Mouse (Mus musculus): Measurements from ENCODE around the gene Mepce. TPM values are rescaled to one million over a fixed set of nuclear protein-coding genes. Genes with fewer than 3 reads are reported as not detected.
"Not testable (repeated sequence)": the region's sequence is repeated elsewhere in the genome, so short reads cannot be mapped to it uniquely, and the experiment has no call there.

The Mepce gene
- polyA plus RNA-seq, 1 experiment, result 88.7 TPM

DNA sequence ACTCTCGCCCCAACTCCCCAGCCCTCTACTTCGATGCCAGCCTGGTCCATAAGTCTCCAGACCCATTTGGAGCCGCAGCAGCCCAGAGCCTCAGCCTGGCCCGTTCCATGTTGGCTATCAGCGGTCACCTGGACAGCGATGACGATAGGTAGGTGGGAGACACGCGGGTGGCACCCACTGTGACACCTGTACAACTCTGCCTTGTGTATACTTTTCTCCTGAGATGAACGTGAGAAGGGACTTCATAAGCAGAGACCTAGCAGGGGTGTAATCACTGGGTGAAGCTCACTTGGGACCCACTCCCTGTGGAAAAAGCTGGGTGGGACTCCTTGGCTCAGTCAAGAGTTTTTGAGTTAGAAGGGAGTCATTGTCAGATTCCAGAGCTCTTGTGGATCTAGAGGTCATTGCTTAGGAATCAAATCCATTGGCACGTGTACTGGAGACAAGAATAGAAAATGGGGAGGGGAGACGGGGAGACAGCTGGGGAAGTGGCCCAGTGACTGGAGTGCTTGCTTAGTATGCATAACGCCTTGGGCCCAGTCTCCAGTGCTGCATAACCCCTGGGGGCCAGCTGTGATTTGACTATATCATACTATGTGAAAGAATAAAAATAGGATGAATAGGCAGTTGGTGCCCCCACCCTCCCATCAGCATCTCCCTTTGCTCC lies 36.1 kb downstream of the Mepce start:
- Histone ChIP-seq H3K36me3 (replicated peaks; ENCODE audit: low read length) (peaks cover 75% of the 10 kb centered on the region), H3K9me3 (no peaks in the 10 kb centered on the region)
- TF ChIP-seq GATA1 (IDR thresholded peaks at IDR 0.05; ENCODE audit: borderline replicate concordance, low read length) (no peak), FLI1 (IDR thresholded peaks at IDR 0.05; ENCODE audit: low read length) (no peak)

DNA sequence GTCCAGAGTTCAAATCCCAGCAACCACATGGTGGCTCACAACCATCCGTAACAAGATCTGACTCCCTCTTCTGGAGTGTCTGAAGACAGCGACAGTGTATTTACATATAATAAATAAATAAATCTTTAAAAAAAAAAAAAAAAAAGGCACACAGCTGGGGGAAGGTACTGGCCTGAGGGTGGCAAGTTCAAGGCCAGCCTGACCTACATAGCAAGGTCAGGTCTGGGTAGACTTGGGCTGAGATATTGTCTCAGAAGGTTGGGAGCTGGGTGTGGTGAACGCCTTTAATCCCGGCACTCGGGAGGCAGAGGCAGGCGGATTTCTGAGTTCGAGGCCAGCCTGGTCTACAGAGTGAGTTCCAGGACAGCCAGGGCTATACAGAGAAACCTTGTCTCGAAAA lies 37.2 kb downstream of the Mepce start:
- not testable (repeated sequence) for H3K27me3 ChIP-seq (replicated peaks); H3K9me3 ChIP-seq; H3K4me3 ChIP-seq (replicated peaks)
- Histone ChIP-seq H3K4me1 (peaks cover 71% of the 10 kb centered on the region), H3K36me3 (replicated peaks; ENCODE audit: low read length) (peaks cover 64% of the 10 kb centered on the region)

More for the DNA sequence above, 36.1 kb downstream of the Mepce start:
- H3K4me3 ChIP-seq (replicated peaks), result no peak overlapping the region
- H3K27me3 ChIP-seq (replicated peaks), result no peaks in the 10 kb centered on the region
- H3K4me1 ChIP-seq, result peaks cover 78% of the 10 kb centered on the region

DNA sequence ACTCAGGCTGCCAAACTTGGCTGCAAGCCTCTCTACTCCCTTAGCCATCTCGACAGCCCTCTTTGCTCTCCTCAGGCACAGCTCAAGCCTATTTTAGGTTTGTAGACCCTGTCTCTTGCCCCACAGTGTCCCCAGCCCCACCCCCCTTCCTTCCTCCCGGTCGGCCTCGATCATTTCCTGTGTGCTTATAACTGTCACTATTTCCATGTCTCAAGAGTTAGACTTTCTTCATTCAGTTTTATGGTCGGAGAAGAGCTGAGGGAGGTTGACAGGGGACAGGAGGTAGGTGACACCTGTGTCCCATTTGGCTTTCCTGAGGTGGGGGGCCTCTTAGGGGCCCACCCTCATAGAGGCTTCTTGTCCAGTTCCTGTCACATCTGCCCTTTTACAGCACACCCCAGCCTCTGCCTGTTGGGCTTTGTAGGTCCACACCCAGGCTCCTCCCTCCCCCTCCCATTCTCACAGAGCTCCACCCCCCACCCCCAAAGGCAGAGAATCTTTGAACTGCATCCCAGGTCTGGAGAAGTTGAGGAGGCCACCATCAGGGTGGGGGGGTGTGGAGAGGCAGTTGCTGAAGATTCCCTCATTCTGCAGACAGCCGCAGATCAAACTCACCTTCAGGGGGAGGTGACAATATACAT lies 38.1 kb downstream of the Mepce start:
- Histone ChIP-seq H3K9me3 (no peaks in the 10 kb centered on the region), H3K36me3 (replicated peaks; ENCODE audit: low read length) (peaks cover 60% of the 10 kb centered on the region), H3K27me3 (replicated peaks) (no peaks in the 10 kb centered on the region), H3K4me3 (replicated peaks) (peak overlapping the region; percentile 97), H3K4me1 (peaks cover 76% of the 10 kb centered on the region)
- TF ChIP-seq GATA1 (IDR thresholded peaks at IDR 0.05; ENCODE audit: borderline replicate concordance, low read length) (no peak), FLI1 (IDR thresholded peaks at IDR 0.05; ENCODE audit: low read length) (no peak)

DNA sequence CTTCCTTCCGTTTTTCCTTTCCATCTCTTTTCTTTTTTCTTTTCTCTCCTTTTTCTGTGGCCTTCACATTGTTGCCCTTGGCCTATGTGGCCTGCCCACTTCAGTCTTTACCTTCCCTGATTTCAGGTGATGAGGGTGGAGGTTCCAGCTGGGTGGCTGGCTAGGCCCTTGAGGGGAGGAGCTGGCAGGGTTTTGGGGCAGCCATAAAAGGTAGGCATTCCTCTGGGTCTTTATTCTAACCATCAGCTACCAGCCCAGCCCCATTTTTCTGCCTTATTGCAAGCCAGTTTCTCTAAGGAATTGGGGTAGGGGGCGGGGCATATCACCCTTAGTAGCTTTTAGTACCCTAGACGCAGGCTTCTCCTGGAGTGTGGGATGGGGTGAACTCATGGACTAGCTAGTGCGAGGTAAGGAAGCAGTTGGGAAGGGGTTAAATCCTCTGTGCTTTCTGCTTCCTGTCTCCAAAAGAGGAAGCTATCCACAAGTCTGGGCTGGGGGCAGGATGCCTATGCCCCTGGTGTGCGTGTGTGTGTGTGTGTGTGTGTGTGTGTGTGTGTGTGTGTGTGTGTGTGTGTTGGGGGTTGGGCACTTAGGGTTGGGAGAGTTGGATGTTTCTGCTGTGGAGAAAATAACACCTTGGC lies 39.2 kb downstream of the Mepce start:
- H3K27me3 ChIP-seq (replicated peaks), result no peaks in the 10 kb centered on the region
- peak overlapping the region; percentile 97 for H3K4me3 ChIP-seq (replicated peaks)
- H3K36me3 ChIP-seq (replicated peaks; ENCODE audit: low read length), result peaks cover 49% of the 10 kb centered on the region
- H3K4me1 ChIP-seq, result peaks cover 67% of the 10 kb centered on the region
- H3K9me3 ChIP-seq, result no peaks in the 10 kb centered on the region
- TF ChIP-seq GATA1 (IDR thresholded peaks at IDR 0.05; ENCODE audit: borderline replicate concordance, low read length), result no peak
- TF ChIP-seq FLI1 (IDR thresholded peaks at IDR 0.05; ENCODE audit: low read length), result no peak

DNA sequence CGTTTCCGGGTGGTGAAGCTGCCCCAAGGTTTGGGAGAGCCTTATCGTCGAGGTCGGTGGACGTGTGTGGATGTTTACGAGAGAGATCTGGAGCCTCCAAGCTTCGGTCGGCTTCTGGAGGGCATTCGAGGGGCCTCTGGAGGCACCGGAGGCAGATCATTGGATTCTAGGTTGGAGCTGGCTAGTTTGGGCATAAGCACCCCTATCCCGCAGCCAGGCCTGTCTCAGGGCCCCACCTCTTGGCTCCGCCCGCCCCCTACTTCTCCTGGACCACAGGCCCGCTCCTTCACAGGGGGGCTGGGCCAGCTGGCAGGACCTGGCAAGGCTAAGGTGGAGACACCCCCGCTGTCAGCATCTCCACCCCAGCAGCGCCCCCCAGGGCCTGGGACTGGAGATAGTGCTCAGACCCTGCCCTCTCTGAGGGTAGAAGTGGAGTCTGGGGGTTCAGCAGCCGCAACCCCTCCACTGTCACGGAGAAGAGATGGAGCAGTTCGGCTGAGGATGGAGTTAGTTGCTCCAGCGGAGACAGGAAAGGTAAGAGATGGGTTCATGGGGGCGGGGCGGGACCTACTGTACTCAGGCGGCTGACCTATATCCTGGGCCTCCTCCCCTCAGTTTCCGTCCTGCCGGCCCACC lies 40.0 kb downstream of the Mepce start:
- no peak for TF ChIP-seq FLI1 (IDR thresholded peaks at IDR 0.05; ENCODE audit: low read length)
- H3K4me3 ChIP-seq (replicated peaks), result peak overlapping the region; percentile 97

DNA sequence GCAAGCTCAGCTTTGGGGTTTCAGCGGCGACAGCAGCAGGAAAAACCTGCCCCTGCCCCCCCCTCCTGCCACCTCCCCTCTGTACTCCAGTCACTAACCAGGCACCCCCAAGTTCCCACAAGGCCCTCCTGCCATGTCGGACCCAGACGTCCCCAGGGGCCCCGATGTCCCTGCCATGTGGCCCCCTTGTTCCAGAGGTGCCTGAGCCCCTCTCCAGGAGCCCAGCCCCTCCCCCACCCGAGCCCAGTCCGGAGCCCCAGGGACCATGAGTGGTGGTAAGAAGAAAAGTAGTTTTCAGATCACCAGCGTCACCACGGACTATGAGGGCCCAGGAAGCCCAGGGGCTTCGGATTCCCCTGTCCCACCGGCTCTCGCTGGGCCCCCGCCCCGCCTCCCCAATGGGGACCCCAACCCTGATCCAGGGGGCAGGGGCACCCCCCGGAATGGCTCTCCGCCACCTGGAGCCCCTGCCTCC lies 40.6 kb downstream of the Mepce start:
- Histone ChIP-seq H3K27me3 (replicated peaks) (no peaks in the 10 kb centered on the region), H3K4me3 (replicated peaks) (peak overlapping the region; percentile 97), H3K36me3 (replicated peaks; ENCODE audit: low read length) (peaks cover 35% of the 10 kb centered on the region), H3K9me3 (no peaks in the 10 kb centered on the region), H3K4me1 (peaks cover 66% of the 10 kb centered on the region)
- TF ChIP-seq FLI1 (IDR thresholded peaks at IDR 0.05; ENCODE audit: low read length) (no peak), GATA1 (IDR thresholded peaks at IDR 0.05; ENCODE audit: borderline replicate concordance, low read length) (no peak)

More for the DNA sequence above, 40.0 kb downstream of the Mepce start:
- H3K36me3 ChIP-seq (replicated peaks; ENCODE audit: low read length), result peaks cover 41% of the 10 kb centered on the region
- no peaks in the 10 kb centered on the region for H3K27me3 ChIP-seq (replicated peaks)
- no peaks in the 10 kb centered on the region for H3K9me3 ChIP-seq
- peaks cover 66% of the 10 kb centered on the region for H3K4me1 ChIP-seq

DNA sequence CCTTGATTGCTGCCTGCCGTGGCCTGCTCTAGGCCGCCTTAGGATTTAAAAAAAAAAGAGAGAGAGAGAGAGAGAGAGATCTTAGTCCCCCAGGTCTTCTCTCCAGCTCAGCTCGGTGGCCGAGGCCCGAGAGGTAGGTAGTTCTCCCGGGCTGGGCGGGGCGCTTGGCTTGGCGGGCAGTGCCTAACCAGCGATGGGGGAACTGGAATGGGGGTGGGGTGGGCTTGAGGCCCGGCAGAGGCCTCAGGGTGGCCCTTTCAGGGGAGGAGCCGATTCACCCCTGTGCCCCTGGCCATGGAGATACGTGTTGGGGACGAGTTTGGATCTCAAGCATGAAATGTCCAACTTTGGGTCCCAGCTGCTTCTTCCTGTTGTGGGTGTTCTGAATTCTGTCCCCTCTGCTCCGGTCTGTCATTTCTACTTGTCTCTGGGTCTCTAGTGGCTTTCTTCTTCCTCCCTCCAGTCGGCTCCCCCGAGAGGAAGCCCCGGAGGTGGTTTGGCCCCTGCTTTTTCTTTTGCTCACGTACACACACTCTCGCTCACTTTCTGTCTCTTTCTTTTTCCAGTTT lies 41.1 kb downstream of the Mepce start:
- peaks cover 66% of the 10 kb centered on the region for H3K4me1 ChIP-seq
- TF ChIP-seq FLI1 (IDR thresholded peaks at IDR 0.05; ENCODE audit: low read length), result no peak
- TF ChIP-seq GATA1 (IDR thresholded peaks at IDR 0.05; ENCODE audit: borderline replicate concordance, low read length), result no peak
- H3K9me3 ChIP-seq, result no peaks in the 10 kb centered on the region
- no peaks in the 10 kb centered on the region for H3K27me3 ChIP-seq (replicated peaks)
- H3K36me3 ChIP-seq (replicated peaks; ENCODE audit: low read length), result peaks cover 30% of the 10 kb centered on the region
- peak overlapping the region; percentile 97 for H3K4me3 ChIP-seq (replicated peaks)

DNA sequence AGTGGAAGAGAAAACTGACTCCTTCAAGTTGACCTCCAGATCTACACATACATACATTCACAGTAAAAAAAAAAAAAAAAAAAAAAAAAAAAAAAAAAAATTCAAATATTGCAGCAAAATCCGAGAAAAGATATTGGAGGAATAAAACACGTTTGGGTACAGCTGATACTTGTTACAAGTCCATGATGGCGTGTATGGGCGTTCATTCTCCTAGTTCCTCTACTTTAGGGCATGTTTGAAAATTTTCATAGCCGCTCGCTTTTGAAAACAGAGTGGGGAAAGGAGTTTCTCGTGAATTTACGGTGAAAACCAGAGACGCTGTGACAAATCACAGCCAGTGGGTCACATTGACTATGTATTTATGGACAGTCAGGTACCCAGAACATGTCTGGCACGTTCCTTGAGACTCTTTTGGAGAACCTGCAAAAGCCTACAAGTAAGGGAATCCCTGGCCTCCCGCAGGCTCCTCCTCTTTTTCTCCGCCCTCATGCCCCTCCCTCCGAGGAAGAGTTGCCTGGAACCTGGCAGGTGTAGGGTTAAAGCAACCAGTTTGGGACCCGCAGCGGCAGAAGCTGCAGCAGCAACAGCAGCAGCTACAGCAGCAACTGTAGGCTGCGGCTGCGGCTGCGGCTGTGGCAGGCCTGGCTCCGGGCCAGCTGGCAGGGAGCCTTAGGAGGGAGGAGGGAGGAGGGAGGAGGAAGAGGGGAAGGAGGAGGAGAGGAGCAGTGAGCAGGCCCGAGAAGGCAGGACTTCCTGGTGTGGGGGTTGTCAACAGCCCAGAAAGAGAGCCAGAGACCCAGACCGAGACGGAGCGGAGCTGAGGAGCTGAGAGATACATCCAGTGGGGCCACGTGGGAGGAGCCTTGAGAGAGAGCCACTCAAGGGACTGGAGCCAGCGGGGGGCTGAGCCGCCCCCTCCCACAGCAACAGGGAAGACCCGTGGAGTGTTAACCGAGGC lies 42.0 kb downstream of the Mepce start, which contains the start of gene Tsc22d4:
TSS of gene Tsc22d4 (plus strand) at position 517 of the 958 bp plus-strand sequence.
- Histone ChIP-seq H3K9me3 (no peaks in the 10 kb centered on the region), H3K4me1 (peaks cover 66% of the 10 kb centered on the region), H3K36me3 (replicated peaks; ENCODE audit: low read length) (peaks cover 21% of the 10 kb centered on the region), H3K4me3 (replicated peaks) (peak within 1 kb of the TSS; percentile 97), H3K27me3 (replicated peaks) (no peaks in the 10 kb centered on the region)
- TF ChIP-seq FLI1 (IDR thresholded peaks at IDR 0.05; ENCODE audit: low read length), result no peak
- no peak for TF ChIP-seq GATA1 (IDR thresholded peaks at IDR 0.05; ENCODE audit: borderline replicate concordance, low read length)

DNA sequence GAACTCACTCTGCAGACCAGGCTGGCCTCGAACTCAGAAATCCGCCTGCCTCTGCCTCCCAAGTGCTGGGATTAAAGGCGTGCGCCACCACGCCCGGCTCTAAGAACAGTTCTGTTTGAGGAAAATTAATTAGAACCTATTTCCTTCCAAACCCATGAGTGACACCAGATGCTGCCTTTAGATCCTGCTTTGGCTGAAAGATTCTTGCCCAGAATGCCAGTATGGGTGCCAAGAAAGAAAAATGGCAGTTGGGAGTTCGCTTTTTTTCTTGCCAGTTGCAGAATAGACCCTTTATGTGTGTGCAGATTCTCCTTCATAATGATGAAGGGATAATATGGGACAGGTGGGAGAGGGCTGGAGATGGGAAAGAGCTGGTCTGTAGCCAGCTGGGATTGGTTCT lies 43.3 kb downstream of the Mepce start:
- H3K36me3 ChIP-seq (replicated peaks; ENCODE audit: low read length), result peaks cover 12% of the 10 kb centered on the region
- H3K4me1 ChIP-seq, result peaks cover 69% of the 10 kb centered on the region
- TF ChIP-seq GATA1 (IDR thresholded peaks at IDR 0.05; ENCODE audit: borderline replicate concordance, low read length), result no peak
- peak overlapping the region; percentile 7 for H3K4me3 ChIP-seq (replicated peaks)
- H3K9me3 ChIP-seq, result no peaks in the 10 kb centered on the region
- H3K27me3 ChIP-seq (replicated peaks), result no peaks in the 10 kb centered on the region

All from megakaryocyte, embryonic 14.5 days (primary cell).